Mouse (Mus musculus): ENCODE data around the gene Plxna2. TPM values are rescaled to one million over a fixed set of nuclear protein-coding genes. Genes with fewer than 3 reads are reported as not detected.

The Plxna2 gene
- polyA plus RNA-seq, 1 experiment from 2014 or later, result 24.2 TPM

- H3K4me2 ChIP-seq (ENCODE audit: low read length), result no peak overlapping the region
- no peak for ATAC-seq
- H3K9me3 ChIP-seq (ENCODE audit: control insufficient read depth, low read length), result no peaks in the 10 kb centered on the region
- H3K9ac ChIP-seq (ENCODE audit: low read depth, low read length), result no peak overlapping the region
- no peaks in the 10 kb centered on the region for H3K36me3 ChIP-seq (ENCODE audit: control insufficient read depth, insufficient read depth, low read length)
- no peak overlapping the region for H3K4me3 ChIP-seq (ENCODE audit: low read length)
- no peaks in the 10 kb centered on the region for H3K27me3 ChIP-seq (replicated peaks; ENCODE audit: control insufficient read depth, insufficient read depth, low read length)
- no peak overlapping the region for H3K27ac ChIP-seq (ENCODE audit: low read depth, low read length)
- WGBS, result 89% methylated on average over 1 of the region's 1 CpGs
- peaks cover 5% of the 10 kb centered on the region for H3K4me1 ChIP-seq (ENCODE audit: control insufficient read depth, insufficient read depth, low read depth, low read length)
These were observed 86.3 kb downstream of the Plxna2 start for GRCm38 (mm10) chr1:194704171-194704855.

- H3K27ac ChIP-seq (ENCODE audit: low read depth, low read length), result no peak overlapping the region
These were observed 88.5 kb downstream of the Plxna2 start for GRCm38 (mm10) chr1:194706566-194706965.

GRCm38 (mm10) chr1:194712373-194712772 lies 94.4 kb downstream of the Plxna2 start:
- H3K9me3 ChIP-seq (ENCODE audit: control insufficient read depth, low read length), result no peaks in the 10 kb centered on the region
- 69% methylated on average over 2 of the region's 2 CpGs for WGBS
- no peak for ATAC-seq
- no peaks in the 10 kb centered on the region; the same call in 1 of the 2 replicates for H3K4me1 ChIP-seq (ENCODE audit: control insufficient read depth, insufficient read depth, low read depth, low read length)
- H3K9ac ChIP-seq (ENCODE audit: low read depth, low read length), result no peak overlapping the region
- no peak overlapping the region for H3K27ac ChIP-seq (ENCODE audit: low read depth, low read length)
- no peaks in the 10 kb centered on the region for H3K27me3 ChIP-seq (replicated peaks; ENCODE audit: control insufficient read depth, insufficient read depth, low read length)
- H3K36me3 ChIP-seq (ENCODE audit: control insufficient read depth, insufficient read depth, low read length), result no peaks in the 10 kb centered on the region
- H3K4me3 ChIP-seq (ENCODE audit: low read length), result no peak overlapping the region
- no peak overlapping the region for H3K4me2 ChIP-seq (ENCODE audit: low read length)

More at GRCm38 (mm10) chr1:194706566-194706965, 88.5 kb downstream of the Plxna2 start:
- 68% methylated on average over 2 of the region's 2 CpGs for WGBS
- H3K9me3 ChIP-seq (ENCODE audit: control insufficient read depth, low read length), result no peaks in the 10 kb centered on the region
- H3K4me2 ChIP-seq (ENCODE audit: low read length), result no peak overlapping the region
- no peak for ATAC-seq
- no peaks in the 10 kb centered on the region for H3K36me3 ChIP-seq (ENCODE audit: control insufficient read depth, insufficient read depth, low read length)
- H3K4me1 ChIP-seq (ENCODE audit: control insufficient read depth, insufficient read depth, low read depth, low read length), result peaks cover 5% of the 10 kb centered on the region
- no peaks in the 10 kb centered on the region for H3K27me3 ChIP-seq (replicated peaks; ENCODE audit: control insufficient read depth, insufficient read depth, low read length)
- H3K9ac ChIP-seq (ENCODE audit: low read depth, low read length), result no peak overlapping the region
- H3K4me3 ChIP-seq (ENCODE audit: low read length), result no peak overlapping the region

GRCm38 (mm10) chr1:194714138-194715031 lies 96.4 kb downstream of the Plxna2 start:
- no peaks in the 10 kb centered on the region; the same call in 1 of the 2 replicates for H3K4me1 ChIP-seq (ENCODE audit: control insufficient read depth, insufficient read depth, low read depth, low read length)
- no peak overlapping the region for H3K9ac ChIP-seq (ENCODE audit: low read depth, low read length)
- WGBS, result 71% methylated on average over 4 of the region's 4 CpGs
- no peak overlapping the region for H3K4me2 ChIP-seq (ENCODE audit: low read length)
- H3K4me3 ChIP-seq (ENCODE audit: low read length), result no peak overlapping the region
- no peaks in the 10 kb centered on the region for H3K27me3 ChIP-seq (replicated peaks; ENCODE audit: control insufficient read depth, insufficient read depth, low read length)
- no peaks in the 10 kb centered on the region for H3K9me3 ChIP-seq (ENCODE audit: control insufficient read depth, low read length)
- ATAC-seq, result no peak
- H3K36me3 ChIP-seq (ENCODE audit: control insufficient read depth, insufficient read depth, low read length), result no peaks in the 10 kb centered on the region
- no peak overlapping the region for H3K27ac ChIP-seq (ENCODE audit: low read depth, low read length)

- Histone ChIP-seq H3K27ac (ENCODE audit: low read depth, low read length) (0 out of 2 replicates have a peak overlapping the region, but pooled peaks have one; percentile 25), H3K4me1 (ENCODE audit: control insufficient read depth, insufficient read depth, low read depth, low read length) (peaks cover 18% of the 10 kb centered on the region)
- peak; percentile 50 for ATAC-seq
These were observed 99.4 kb downstream of the Plxna2 start for GRCm38 (mm10) chr1:194717451-194717874.

GRCm38 (mm10) chr1:194720406-194720805 lies 102.4 kb downstream of the Plxna2 start:
- WGBS, result 53% methylated on average over 4 of the region's 4 CpGs
- Histone ChIP-seq H3K36me3 (ENCODE audit: control insufficient read depth, insufficient read depth, low read length) (no peaks in the 10 kb centered on the region), H3K4me3 (ENCODE audit: low read length) (no peak overlapping the region), H3K9ac (ENCODE audit: low read depth, low read length) (no peak overlapping the region), H3K9me3 (ENCODE audit: control insufficient read depth, low read length) (no peaks in the 10 kb centered on the region), H3K4me2 (ENCODE audit: low read length) (no peak overlapping the region), H3K27ac (ENCODE audit: low read depth, low read length) (0 out of 2 replicates have a peak overlapping the region, but pooled peaks have one; percentile 12), H3K4me1 (ENCODE audit: control insufficient read depth, insufficient read depth, low read depth, low read length) (peaks cover 18% of the 10 kb centered on the region), H3K27me3 (replicated peaks; ENCODE audit: control insufficient read depth, insufficient read depth, low read length) (no peaks in the 10 kb centered on the region)
- no peak for ATAC-seq

More at GRCm38 (mm10) chr1:194717451-194717874, 99.4 kb downstream of the Plxna2 start:
- Histone ChIP-seq H3K4me2 (ENCODE audit: low read length) (no peak overlapping the region), H3K36me3 (ENCODE audit: control insufficient read depth, insufficient read depth, low read length) (no peaks in the 10 kb centered on the region), H3K9ac (ENCODE audit: low read depth, low read length) (no peak overlapping the region), H3K4me3 (ENCODE audit: low read length) (no peak overlapping the region), H3K9me3 (ENCODE audit: control insufficient read depth, low read length) (no peaks in the 10 kb centered on the region), H3K27me3 (replicated peaks; ENCODE audit: control insufficient read depth, insufficient read depth, low read length) (no peaks in the 10 kb centered on the region)
- 49% methylated on average over 1 of the region's 1 CpGs for WGBS

- ATAC-seq, result peak; percentile 68
- Histone ChIP-seq H3K27ac (ENCODE audit: low read depth, low read length) (peak overlapping the region; percentile 45), H3K9ac (ENCODE audit: low read depth, low read length) (no peak overlapping the region), H3K27me3 (replicated peaks; ENCODE audit: control insufficient read depth, insufficient read depth, low read length) (no peaks in the 10 kb centered on the region), H3K4me1 (ENCODE audit: control insufficient read depth, insufficient read depth, low read depth, low read length) (peaks cover 18% of the 10 kb centered on the region), H3K9me3 (ENCODE audit: control insufficient read depth, low read length) (no peaks in the 10 kb centered on the region), H3K4me2 (ENCODE audit: low read length) (no peak overlapping the region), H3K36me3 (ENCODE audit: control insufficient read depth, insufficient read depth, low read length) (no peaks in the 10 kb centered on the region), H3K4me3 (ENCODE audit: low read length) (no peak overlapping the region)
- WGBS, result 30% methylated on average over 2 of the region's 2 CpGs
These were observed 103.2 kb downstream of the Plxna2 start for GRCm38 (mm10) chr1:194721260-194721659.

GRCm38 (mm10) chr1:194722329-194722728 lies 104.3 kb downstream of the Plxna2 start:
- ATAC-seq, result no peak
- H3K27ac ChIP-seq (ENCODE audit: low read depth, low read length), result no peak overlapping the region
- no peaks in the 10 kb centered on the region for H3K36me3 ChIP-seq (ENCODE audit: control insufficient read depth, insufficient read depth, low read length)
- 55% methylated on average over 2 of the region's 2 CpGs for WGBS
- no peak overlapping the region for H3K4me2 ChIP-seq (ENCODE audit: low read length)
- H3K9me3 ChIP-seq (ENCODE audit: control insufficient read depth, low read length), result no peaks in the 10 kb centered on the region
- no peak overlapping the region for H3K4me3 ChIP-seq (ENCODE audit: low read length)
- H3K27me3 ChIP-seq (replicated peaks; ENCODE audit: control insufficient read depth, insufficient read depth, low read length), result no peaks in the 10 kb centered on the region
- no peak overlapping the region for H3K9ac ChIP-seq (ENCODE audit: low read depth, low read length)
- peaks cover 18% of the 10 kb centered on the region for H3K4me1 ChIP-seq (ENCODE audit: control insufficient read depth, insufficient read depth, low read depth, low read length)

GRCm38 (mm10) chr1:194734836-194735235 lies 116.8 kb downstream of the Plxna2 start:
- Histone ChIP-seq H3K9ac (ENCODE audit: low read depth, low read length) (no peak overlapping the region), H3K4me2 (ENCODE audit: low read length) (no peak overlapping the region), H3K4me3 (ENCODE audit: low read length) (no peak overlapping the region), H3K4me1 (ENCODE audit: control insufficient read depth, insufficient read depth, low read depth, low read length) (peaks cover 2% of the 10 kb centered on the region), H3K9me3 (ENCODE audit: control insufficient read depth, low read length) (no peaks in the 10 kb centered on the region), H3K36me3 (ENCODE audit: control insufficient read depth, insufficient read depth, low read length) (no peaks in the 10 kb centered on the region), H3K27ac (ENCODE audit: low read depth, low read length) (no peak overlapping the region), H3K27me3 (replicated peaks; ENCODE audit: control insufficient read depth, insufficient read depth, low read length) (no peaks in the 10 kb centered on the region)
- 83% methylated on average over 2 of the region's 2 CpGs for WGBS
- no peak for ATAC-seq

Measured in hindbrain, embryonic 16.5 days (tissue).